ENCODE assay signal across 31 mouse cellular contexts in the genomic region with DNA sequence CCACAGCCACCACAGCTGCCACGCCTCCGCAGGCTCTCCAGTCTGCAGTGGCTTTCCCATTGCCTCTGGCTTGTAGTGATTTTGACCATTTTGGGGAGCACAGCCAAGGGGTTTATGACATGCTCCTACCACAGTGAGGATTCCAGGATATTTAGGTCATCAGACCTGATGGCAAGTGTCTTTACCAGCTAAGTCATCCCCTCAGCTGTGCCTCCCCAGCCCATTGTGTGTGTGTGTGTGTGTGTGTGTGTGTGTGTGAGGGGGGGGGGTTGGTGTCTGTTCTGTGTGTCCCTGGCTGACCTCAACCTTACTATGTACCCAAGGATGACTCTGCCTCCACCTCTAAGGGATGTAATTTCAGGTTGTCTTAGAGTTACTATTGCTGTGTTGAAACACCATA. TPM values are rescaled to one million over a fixed set of nuclear protein-coding genes. Genes with fewer than 3 reads are reported as not detected.
"Had no signal": no experiment of that assay in that cellular context is flagged by ENCODE, and none has a peak within 500 bp of the region (broad histone marks: within the 10 kb centered on the region; RNA-seq: fewer than 3 reads in every experiment).

No protein-coding gene starts in this region.

- H3K4me3 ChIP-seq: gastrocnemius, adult 2 months; heart, embryonic 10.5 days; heart, embryonic 12.5 days; hindbrain, embryonic 10.5 days; hindbrain, embryonic 12.5 days; intestine, embryonic 15.5 days; layer of hippocampus, adult 2 months; left cerebral cortex, adult 2 months; limb, embryonic 10.5 days; limb, embryonic 12.5 days had no signal

- H3K36me3 ChIP-seq: heart, embryonic 10.5 days; heart, embryonic 12.5 days; hindbrain, embryonic 10.5 days; hindbrain, embryonic 12.5 days; intestine, embryonic 15.5 days; limb, embryonic 10.5 days; limb, embryonic 12.5 days had no signal

- DNase-seq: gastrocnemius, adult 2 months; gastrocnemius, postnatal 10 days; heart, adult 18-20 months; heart, postnatal 10 days; heart, postnatal 4 days; kidney, adult 18-20 months; kidney, adult 8-10 months; kidney, postnatal 10 days; kidney, postnatal 25 days; kidney, postnatal 4 days; liver had no signal

- H3K27ac ChIP-seq: gastrocnemius, adult 2 months; heart, embryonic 10.5 days; hindbrain, embryonic 10.5 days; hindbrain, embryonic 12.5 days; hindbrain, embryonic 14.5 days; intestine, embryonic 15.5 days; layer of hippocampus, adult 2 months; left cerebral cortex, adult 2 months; limb, embryonic 10.5 days; limb, embryonic 12.5 days had no signal

- H3K9ac ChIP-seq: heart, embryonic 12.5 days; hindbrain, embryonic 12.5 days; hindbrain, embryonic 14.5 days; intestine, embryonic 15.5 days; limb, embryonic 12.5 days had no signal

- H3K9me3 ChIP-seq: heart, embryonic 10.5 days; hindbrain, embryonic 12.5 days; intestine, embryonic 15.5 days; limb, embryonic 10.5 days had no signal

- H3K4me1 ChIP-seq: intestine, embryonic 15.5 days had no signal

- H3K4me2 ChIP-seq: heart, embryonic 12.5 days; hindbrain, embryonic 12.5 days; hindbrain, embryonic 14.5 days; intestine, embryonic 15.5 days; limb, embryonic 12.5 days; liver, embryonic 11.5 days had no signal

- ATAC-seq: hindbrain, embryonic 16.5 days; inflammation-experienced regulatory T-cells, adult 6 months; intestine, embryonic 15.5 days; intestine, postnatal 0 days had no signal

- H3K27me3 ChIP-seq: heart, embryonic 12.5 days; hindbrain, embryonic 12.5 days; intestine, embryonic 15.5 days; limb, embryonic 12.5 days had no signal

RNA-seq across cellular contexts. Expression of a gene that starts 54.5 kb away (rescaled TPM):
- total RNA-seq: gastrocnemius, postnatal 10 days; granulocyte monocyte progenitor cell, adult 5-6 weeks; layer of hippocampus, adult 2 months; layer of hippocampus, postnatal 10 days; layer of hippocampus, postnatal 25 days; left cerebral cortex, postnatal 14 days had no signal
- polyA plus RNA-seq: frontal cortex, adult 2 months; inflammation-experienced regulatory T-cells, adult 6 months; limb, embryonic 14.5 days had no signal
